Comparison of ENCODE assay signal across 42 mouse cellular contexts in the genomic region with DNA sequence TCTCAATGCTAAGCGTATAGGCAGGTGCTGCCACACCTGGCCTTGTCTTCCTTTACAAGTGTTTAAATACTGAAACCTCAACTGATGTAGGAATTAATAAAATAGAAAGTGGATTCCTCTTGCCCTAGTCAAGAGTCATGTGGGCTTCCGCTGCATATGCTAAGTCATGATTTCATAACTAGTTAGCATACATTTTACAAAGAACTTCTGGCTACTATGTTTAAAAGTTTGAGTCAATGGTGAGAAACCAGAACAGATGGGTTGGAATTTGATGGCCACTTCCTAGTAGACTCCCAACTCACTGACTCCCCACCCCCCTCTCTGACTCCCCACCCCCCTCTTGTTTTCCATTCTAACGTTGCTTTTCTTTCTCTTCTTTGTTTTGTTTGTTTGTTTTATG. TPM values are rescaled to one million over a fixed set of nuclear protein-coding genes. Genes with fewer than 3 reads are reported as not detected.
"Had no signal": no experiment of that assay in that cellular context is flagged by ENCODE, and none has a peak within 500 bp of the region (broad histone marks: within the 10 kb centered on the region; RNA-seq: fewer than 3 reads in every experiment).

No protein-coding gene starts in this region.

- ATAC-seq: hindbrain, embryonic 16.5 days; hindbrain, postnatal 0 days; inflammation-experienced regulatory T-cells, adult 6 months had no signal

- H3K9me3 ChIP-seq: heart, embryonic 10.5 days; heart, embryonic 12.5 days; heart, embryonic 13.5 days; heart, embryonic 15.5 days; hindbrain, embryonic 10.5 days; hindbrain, embryonic 12.5 days; hindbrain, embryonic 13.5 days; hindbrain, embryonic 15.5 days; intestine, embryonic 15.5 days; kidney, embryonic 15.5 days had no signal

- H3K4me1 ChIP-seq: hindbrain, embryonic 10.5 days; hindbrain, embryonic 12.5 days; hindbrain, embryonic 13.5 days; hindbrain, embryonic 15.5 days; intestine, embryonic 15.5 days; kidney, embryonic 15.5 days had no signal

- H3K9ac ChIP-seq: heart, embryonic 12.5 days; heart, embryonic 13.5 days; heart, embryonic 15.5 days; hindbrain, embryonic 12.5 days; hindbrain, embryonic 13.5 days; hindbrain, embryonic 14.5 days; hindbrain, embryonic 15.5 days; intestine, embryonic 15.5 days; kidney, embryonic 15.5 days had no signal

- H3K4me2 ChIP-seq: heart, embryonic 11.5 days; heart, embryonic 12.5 days; heart, embryonic 13.5 days; heart, embryonic 15.5 days; hindbrain, embryonic 12.5 days; hindbrain, embryonic 13.5 days; hindbrain, embryonic 14.5 days; hindbrain, embryonic 15.5 days; intestine, embryonic 15.5 days; kidney, embryonic 15.5 days had no signal

- H3K27me3 ChIP-seq: heart, embryonic 12.5 days; heart, embryonic 13.5 days; heart, embryonic 15.5 days; hindbrain, embryonic 12.5 days; hindbrain, embryonic 13.5 days; hindbrain, embryonic 15.5 days; intestine, embryonic 15.5 days; kidney, embryonic 15.5 days had no signal

- DNase-seq: heart, postnatal 10 days; heart, postnatal 14 days; heart, postnatal 36 days; heart, postnatal 4 days; kidney, adult 11 months; kidney, adult 18-20 months; kidney, adult 2 months; kidney, adult 8-10 months; kidney, adult 9 months; kidney, postnatal 10 days; kidney, postnatal 14 days; kidney, postnatal 25 days; kidney, postnatal 36 days; kidney, postnatal 4 days; layer of hippocampus, adult 9-11 months; layer of hippocampus, postnatal 36 days had no signal

- H3K27ac ChIP-seq: heart, embryonic 10.5 days; heart, embryonic 13.5 days; heart, embryonic 15.5 days; hindbrain, embryonic 10.5 days; hindbrain, embryonic 12.5 days; hindbrain, embryonic 13.5 days; hindbrain, embryonic 14.5 days; hindbrain, embryonic 15.5 days; hindbrain, postnatal 0 days; intestine, embryonic 15.5 days; kidney, embryonic 15.5 days; kidney, postnatal 0 days; layer of hippocampus, adult 2 months; left cerebral cortex, adult 2 months had no signal

- H3K4me3 ChIP-seq: heart, embryonic 10.5 days; heart, embryonic 12.5 days; heart, embryonic 13.5 days; heart, embryonic 15.5 days; hindbrain, embryonic 10.5 days; hindbrain, embryonic 12.5 days; hindbrain, embryonic 13.5 days; hindbrain, embryonic 15.5 days; intestine, embryonic 15.5 days; kidney, embryonic 15.5 days; layer of hippocampus, adult 2 months; left cerebral cortex, adult 2 months had no signal

- H3K36me3 ChIP-seq: heart, embryonic 10.5 days; heart, embryonic 12.5 days; heart, embryonic 13.5 days; heart, embryonic 15.5 days; hindbrain, embryonic 10.5 days; hindbrain, embryonic 12.5 days; hindbrain, embryonic 13.5 days; hindbrain, embryonic 15.5 days; intestine, embryonic 15.5 days; kidney, embryonic 15.5 days had no signal

RNA-seq across cellular contexts. Expression of a gene that starts 19.4 kb away (rescaled TPM):
- total RNA-seq: heart, postnatal 25 days; hematopoietic stem cell, adult 5-6 weeks; hindbrain, postnatal 0 days; layer of hippocampus, adult 18-20 months; layer of hippocampus, adult 2 months; layer of hippocampus, postnatal 14 days; layer of hippocampus, postnatal 36 days; left cerebral cortex, adult 18-20 months; left cerebral cortex, adult 8-10 months had no signal
- polyA plus RNA-seq: hindbrain, embryonic 10.5 days; hindbrain, embryonic 11.5 days; hindbrain, embryonic 12.5 days; hindbrain, embryonic 16.5 days; inflammation-experienced regulatory T-cells, adult 6 months; large intestine, adult 2 months had no signal
